Mouse (Mus musculus) left cerebral cortex, adult 18-20 months (tissue): ENCODE measurements around the gene Tat. TPM values are rescaled to one million over a fixed set of nuclear protein-coding genes. Genes with fewer than 3 reads are reported as not detected.
"Not testable (repeated sequence)": the region's sequence is repeated elsewhere in the genome, so short reads cannot be mapped to it uniquely, and the experiment has no call there.

Source experiments
- DNase-seq, 2 experiments: peaks; one replicate each; pipeline ENCODE4 v3.0.0; 2021 to 2022; ENCODE audit warnings: low spot score in 2 of 2, mixed read lengths in 1 of 2
- total RNA-seq, 2 experiments: library from RNA; stranded (reverse); gene quantifications; 2 replicates each; pipeline ENCODE4 v1.2.3; 2021

Tat gene
- total RNA-seq, 2 experiments from 2014 or later, result not detected

DNA sequence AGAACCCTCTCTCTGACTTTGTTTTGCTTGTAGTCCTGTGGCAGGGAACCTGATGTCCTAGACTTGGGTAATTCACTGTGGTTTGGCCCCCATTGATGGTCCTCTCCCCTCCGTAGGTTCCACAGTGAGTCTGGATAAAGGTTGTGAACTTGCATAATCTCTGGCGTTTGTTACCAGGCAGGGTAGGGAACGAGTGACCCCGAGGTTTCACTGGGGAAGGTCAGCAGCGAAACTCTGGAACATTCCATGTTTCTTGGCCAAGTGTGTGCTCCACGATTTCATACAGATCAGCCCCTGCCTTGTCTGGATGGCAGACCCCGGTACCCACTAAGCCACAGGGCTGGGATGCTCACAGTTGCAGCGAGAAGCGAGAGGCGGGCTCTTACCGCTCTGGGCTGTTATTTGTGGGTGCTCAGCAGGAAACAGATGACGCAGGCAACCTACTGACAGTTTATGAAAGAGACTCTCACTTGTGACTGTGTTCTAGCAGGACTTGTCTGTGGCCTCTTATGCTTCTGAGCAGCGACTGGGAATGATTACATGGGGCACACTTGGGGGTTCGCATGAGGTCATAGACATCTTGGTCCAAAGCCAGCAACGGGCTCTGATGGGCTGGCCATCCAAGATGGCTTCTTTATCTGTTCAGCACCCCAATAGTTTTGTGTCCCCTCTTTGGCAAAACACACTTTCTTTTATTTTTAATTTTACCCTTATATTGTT, 7.7 kb upstream of the Tat start:
- DNase-seq, result no peak

DNA sequence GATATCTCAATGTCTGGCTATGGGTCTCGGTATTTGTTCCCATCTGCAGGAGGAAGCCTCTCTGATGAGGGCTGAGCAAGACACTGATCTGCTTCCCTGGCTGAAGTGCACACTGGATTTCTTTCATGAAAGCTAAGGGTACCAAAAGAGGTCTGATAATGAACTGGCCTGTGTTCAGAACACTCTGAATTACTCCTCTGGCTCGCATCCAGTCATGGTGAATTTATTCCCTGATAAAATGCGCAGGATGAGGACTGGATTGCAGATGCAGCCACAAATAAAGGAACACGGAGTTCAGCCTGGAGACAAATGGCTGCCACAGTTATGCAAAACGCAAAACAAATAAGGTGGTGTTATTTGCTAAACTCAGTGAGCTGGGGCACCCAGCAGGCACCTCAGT, 6.3 kb upstream of the Tat start:
- no peak for DNase-seq

DNA sequence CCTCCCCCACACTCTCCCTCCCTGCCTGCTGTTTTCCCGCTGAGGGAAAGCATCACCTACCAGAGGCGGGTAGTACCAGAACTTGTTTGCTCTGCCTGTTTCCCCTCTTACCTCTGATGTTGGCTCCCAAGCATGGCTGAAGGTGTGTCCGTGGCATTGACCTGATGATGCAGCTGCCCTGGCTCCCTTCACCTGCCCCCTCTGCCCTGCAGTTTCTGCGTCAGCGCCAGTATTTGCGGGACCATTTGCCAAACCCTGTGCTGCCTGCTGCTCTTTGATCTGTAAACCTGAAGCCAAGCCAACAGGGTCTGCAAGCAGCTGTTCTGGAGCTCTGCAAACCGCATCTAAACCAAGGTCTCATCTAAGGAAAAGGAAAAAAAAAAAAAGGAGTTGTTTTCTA, 3.9 kb upstream of the Tat start:
- DNase-seq, result no peak

- no peak for DNase-seq
Observed at GRCm38 (mm10) chr8:109987776-109988175, 2.5 kb upstream of the Tat start.

- DNase-seq, result no peak
Observed at GRCm38 (mm10) chr8:109989151-109989550, 1.1 kb upstream of the Tat start.

DNA sequence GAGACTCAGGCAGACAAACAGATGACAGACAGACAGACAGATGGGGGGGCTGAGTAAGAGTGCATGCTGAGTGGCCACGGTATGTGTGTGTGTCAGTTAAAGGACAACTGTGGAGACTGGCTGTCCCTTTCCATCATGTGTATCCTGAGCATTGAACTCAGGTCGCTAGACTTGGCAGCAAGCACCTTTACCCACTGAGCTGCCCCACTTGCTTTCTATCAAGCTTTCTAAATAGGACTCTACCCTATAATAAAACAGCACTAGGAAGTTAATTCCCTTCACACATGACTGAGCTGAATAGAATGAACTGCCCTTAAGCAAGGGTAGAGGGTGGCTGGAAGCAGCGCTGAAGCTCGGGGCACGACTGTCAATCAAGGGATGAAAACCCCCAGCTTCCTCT, 1.9 kb downstream of the Tat start:
- no peak for DNase-seq

GRCm38 (mm10) chr8:109992951-109993350, 2.7 kb downstream of the Tat start:
- no peak for DNase-seq

- DNase-seq, result no peak
Observed at GRCm38 (mm10) chr8:109997381-109997780, 7.1 kb downstream of the Tat start.

DNA sequence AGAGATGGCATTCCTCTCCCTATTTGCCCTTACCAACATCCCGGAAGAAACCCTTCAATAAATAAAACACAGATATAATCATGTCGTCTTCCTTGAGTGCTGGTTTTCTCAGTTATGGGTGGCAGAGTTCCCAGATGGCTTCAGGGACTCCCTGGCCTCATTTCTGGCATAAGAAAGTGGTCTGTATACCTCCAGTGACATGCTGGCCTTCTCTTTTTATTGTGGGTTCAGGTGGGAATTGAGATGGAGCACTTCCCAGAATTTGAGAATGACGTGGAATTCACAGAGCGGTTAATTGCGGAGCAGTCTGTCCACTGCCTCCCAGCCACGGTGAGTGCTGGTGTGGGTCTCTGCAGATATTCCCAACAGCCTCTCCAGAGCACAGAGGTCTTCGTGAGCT, 7.8 kb downstream of the Tat start:
- DNase-seq, result no peak

GRCm38 (mm10) chr8:109999974-110000373, 9.7 kb downstream of the Tat start:
- no peak for DNase-seq

DNA sequence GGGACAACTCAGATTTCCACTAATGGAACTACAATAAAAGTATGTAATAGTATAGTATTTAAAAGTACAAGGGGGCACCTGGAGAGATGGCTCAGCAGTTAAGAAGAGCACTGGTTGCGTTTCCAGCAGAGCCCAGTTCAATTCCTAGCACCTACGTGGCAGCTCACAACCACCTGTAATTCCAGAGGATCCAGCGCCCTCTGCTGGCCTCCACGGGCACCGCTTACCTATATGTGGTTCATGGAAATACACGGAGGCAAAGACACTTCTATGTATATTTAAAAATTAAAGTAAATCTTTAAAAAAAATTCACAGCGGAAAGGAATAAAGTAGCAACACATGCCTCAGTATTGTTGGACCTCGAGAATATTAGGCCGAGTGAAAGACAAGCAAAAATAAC, 12.7 kb downstream of the Tat start:
- no peak for DNase-seq

DNA sequence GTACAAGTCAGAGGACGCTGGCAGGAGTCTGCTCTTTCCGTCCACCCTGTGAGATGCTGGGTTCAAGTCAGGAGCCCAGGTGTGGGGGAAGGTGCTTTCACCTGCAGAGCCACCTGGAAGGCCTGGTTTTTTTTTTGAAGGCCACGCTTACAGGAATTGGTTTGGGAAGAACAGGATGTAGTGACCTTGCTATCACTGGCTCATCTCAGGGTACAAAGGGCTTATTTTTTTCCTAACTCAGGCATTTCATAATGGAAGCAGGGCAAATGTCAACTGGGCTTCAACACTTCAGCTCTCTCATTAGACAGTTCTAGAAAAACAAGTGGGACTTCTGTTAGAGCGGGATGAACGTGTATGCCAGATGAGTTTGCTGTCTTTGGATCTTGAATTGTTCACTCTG, 14.1 kb downstream of the Tat start:
- DNase-seq, result no peak

DNA sequence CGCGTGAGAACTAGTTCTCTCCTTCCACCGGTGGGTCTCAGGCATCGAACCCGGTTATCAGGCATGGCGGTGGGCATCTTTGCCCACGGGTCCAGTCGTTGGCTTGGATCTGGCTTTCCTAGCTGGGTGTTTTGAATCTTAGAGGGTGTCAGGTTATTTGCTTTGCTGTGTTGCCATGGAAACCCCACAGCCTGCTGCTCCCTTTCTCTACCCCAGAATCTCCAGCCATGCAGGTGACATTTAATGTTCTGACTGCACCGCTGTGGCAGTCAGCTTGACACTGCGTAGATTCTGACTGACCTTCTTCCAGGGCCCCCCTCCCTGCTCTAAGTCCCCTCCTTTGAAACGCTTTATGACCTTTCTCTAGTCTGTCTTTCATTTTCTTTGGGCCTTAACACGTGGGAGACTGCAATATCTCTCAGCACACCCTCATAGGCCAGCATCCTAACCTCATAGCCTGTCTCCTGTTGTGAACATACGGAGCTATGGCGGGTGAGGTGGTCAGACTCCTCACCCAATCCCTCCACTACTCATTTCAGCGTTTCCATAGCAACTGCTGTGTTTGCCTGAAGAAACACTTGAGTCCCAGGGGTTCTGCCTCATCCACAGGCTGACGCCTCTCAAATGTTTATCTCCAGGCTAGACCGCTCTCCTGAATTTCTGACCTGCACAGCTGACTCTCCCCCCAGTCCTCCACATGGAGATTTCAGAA, 16.2 kb downstream of the Tat start:
- peak in 1 of 2 experiments; percentile 20 for DNase-seq

DNA sequence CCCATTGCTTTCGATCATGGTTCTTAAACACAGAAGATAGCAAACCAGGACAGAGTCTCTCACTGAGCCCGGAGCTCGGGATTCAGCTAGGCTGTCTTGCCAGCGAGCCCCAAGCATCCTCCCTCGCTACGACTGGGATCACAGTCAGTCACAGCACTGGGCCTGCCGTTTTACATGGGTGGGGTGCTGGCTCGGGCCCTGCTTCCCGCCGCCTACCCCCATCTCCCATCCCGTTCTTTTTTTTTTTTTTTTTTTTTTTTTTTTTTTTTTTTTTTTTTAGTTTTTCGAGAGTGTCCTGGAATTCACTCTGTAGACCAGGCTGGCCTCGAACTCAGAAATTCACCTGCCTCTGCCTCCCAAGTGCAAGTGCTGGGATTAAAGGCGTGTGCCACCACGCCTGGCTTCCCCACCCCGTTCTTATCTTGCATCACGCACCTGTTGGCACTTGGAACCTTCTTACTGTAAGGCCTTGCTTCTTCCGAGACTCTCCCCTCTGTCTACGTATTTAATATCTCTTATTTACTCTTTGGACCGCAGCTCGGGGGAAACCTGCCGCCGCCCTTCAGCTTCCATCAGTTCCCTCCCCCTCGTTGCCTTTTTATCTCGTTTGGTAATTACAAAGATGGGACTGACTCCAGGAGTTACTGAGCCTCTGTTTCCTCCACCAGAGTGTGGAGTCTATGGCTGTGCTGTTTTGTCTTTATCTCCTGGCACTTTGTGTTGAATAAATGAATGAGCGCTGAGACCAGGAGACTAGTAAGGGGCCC, 18.2 kb downstream of the Tat start:
- DNase-seq, result no peak

DNA sequence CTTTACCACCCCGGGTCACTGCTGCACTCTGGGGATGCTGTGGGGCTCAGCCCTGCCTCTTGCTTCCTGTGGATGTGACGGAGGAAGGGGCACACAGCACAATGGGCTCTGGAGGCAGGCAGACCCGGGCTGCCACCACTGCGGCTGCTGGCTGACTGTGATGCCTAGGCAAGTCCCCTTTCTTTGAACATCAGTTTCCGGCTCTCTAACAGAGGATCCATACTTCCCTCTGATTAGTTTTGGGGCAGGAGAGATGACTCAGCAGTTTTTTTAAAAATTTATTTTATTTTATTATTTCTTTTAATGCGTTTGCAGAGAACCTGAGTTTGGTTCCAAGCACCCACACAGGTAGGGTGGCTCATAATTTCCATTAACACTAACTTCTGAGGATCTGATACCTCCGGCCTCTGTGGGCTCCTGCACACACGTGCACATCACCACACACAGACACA, 18.8 kb downstream of the Tat start:
- no peak for DNase-seq

- DNase-seq, result peak; percentile 15 to 45
Observed at GRCm38 (mm10) chr8:110010868-110011267, 20.6 kb downstream of the Tat start.

DNA sequence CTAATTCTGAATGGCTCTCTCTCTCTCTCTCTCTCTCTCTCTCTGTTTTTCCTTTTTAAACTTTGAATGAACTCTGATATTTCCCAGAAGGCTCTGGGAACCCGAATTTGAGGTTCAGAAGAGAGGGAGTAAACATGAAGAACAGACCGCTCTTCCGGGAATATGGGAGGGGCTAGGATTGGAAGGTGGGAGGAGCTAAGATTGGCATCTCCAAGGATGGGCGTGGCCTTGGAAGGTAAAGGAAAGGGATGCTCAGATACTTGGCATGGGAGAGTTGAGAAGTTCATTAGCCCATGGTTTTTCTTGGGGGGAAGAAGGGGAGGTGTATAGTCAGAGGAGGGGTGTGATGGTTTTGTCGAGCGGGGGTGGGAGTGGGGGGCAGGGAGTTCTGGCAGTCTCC, 31.8 kb downstream of the Tat start:
- DNase-seq, result no peak

GRCm38 (mm10) chr8:110022768-110023344, 32.6 kb downstream of the Tat start:
- no peak for DNase-seq

DNA sequence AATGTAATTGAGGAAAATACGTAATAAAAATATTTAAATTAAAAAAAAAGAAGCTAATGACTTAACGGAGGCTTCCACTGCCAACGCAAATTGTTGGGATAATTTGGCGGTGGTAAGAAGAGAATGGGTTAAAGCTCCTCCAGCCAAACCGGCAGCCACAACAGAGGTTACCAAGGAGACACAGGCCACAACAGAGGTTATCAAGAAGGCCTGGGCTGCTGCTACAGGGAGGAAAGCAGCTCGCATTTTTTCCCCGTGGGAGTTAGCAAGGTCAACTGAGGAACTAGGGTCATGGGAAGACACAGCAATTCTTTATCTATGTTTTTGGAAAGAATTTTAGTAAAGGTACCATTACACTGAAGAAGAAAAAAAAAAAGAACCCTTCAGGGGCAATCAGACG, 43.5 kb downstream of the Tat start:
- DNase-seq, result not testable (repeated sequence)

- DNase-seq, result no peak
Observed at GRCm38 (mm10) chr8:110034331-110034730, 44.1 kb downstream of the Tat start.

DNA sequence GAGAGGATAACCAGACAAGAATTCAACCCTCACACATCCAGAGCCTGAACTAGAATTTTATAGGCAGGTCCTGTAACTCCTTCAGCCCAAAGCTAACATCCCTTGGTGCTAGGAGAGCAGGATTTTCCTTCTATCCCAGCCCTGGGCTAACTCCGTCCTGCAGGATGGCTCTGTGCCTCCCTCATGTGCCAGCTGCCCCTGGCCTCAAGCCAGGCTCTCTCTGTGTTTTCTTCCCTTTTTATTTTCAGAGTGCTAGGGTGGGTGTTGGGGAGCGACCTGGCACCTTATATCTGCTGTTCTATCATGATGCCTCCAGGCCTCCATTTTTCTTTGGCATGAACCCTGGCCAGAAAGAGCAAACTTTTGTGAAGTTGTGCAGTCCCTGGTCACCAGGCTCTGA, 45.9 kb downstream of the Tat start:
- no peak for DNase-seq

DNA sequence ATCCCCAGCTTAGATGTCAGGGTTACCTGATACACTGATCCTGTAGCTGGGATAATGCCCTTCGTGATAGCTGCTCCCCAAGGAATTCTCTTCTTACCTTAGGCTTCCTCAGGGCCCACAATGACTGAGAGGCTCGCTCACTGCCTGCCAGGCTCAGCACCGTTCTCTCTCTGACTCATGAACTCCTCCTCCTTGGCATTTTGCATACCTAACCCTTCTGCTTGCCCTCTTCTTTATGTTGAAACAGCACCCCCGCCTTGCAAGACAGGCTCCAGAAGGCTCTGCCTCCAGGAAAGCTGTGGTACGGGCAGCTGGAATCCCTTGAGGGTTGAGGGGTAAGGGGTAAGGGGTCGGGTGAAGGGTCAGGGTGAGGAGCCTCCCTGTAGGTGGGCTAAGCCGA, 49.0 kb downstream of the Tat start:
- no peak for DNase-seq
